Mouse (Mus musculus) ovary, postnatal 10 days (tissue): Measurements from ENCODE around the gene Gkn1.

Experiments
- DNase-seq: peaks from one replicate; pipeline ENCODE4 v3.0.0; 2022; ENCODE audit warnings: low spot score

The Gkn1 gene

GRCm38 (mm10) chr6:87350829-87351228 is at the start of gene Gkn1:
Gkn1 (minus strand) TSS chr6:87350942.
- DNase-seq: no peak

- no peak for DNase-seq
Observed at GRCm38 (mm10) chr6:87399886-87400566, 49.3 kb upstream of the Gkn1 start.

GRCm38 (mm10) chr6:87399137-87399536 is 48.4 kb upstream of the Gkn1 start:
- peak; percentile 46 for DNase-seq

- no peak for DNase-seq
Observed at GRCm38 (mm10) chr6:87394783-87395182, 44.0 kb upstream of the Gkn1 start.

- no peak for DNase-seq
Observed at GRCm38 (mm10) chr6:87393466-87394205, 42.9 kb upstream of the Gkn1 start.

- no peak for DNase-seq
Observed at GRCm38 (mm10) chr6:87389455-87389989, 38.8 kb upstream of the Gkn1 start.

- no peak for DNase-seq
Observed at GRCm38 (mm10) chr6:87388877-87389276, 38.1 kb upstream of the Gkn1 start, which contains the start of gene Gkn3. Gkn3 (minus strand) TSS chr6:87388935.

- no peak for DNase-seq
Observed at GRCm38 (mm10) chr6:87386681-87387080, 35.9 kb upstream of the Gkn1 start.

- no peak for DNase-seq
Observed at GRCm38 (mm10) chr6:87386203-87386602, 35.5 kb upstream of the Gkn1 start.

GRCm38 (mm10) chr6:87384761-87385160 is 34.0 kb upstream of the Gkn1 start:
- DNase-seq: no peak

- no peak for DNase-seq
Observed at GRCm38 (mm10) chr6:87383926-87384691, 33.4 kb upstream of the Gkn1 start.

- DNase-seq: no peak
Observed at GRCm38 (mm10) chr6:87373057-87373456, 22.3 kb upstream of the Gkn1 start, which contains the start of gene Gkn2. Gkn2 (plus strand) TSS chr6:87373357.

GRCm38 (mm10) chr6:87369223-87369622 is 18.5 kb upstream of the Gkn1 start:
- no peak for DNase-seq

- DNase-seq: no peak
Observed at GRCm38 (mm10) chr6:87354441-87354840, 3.7 kb upstream of the Gkn1 start.

- DNase-seq: no peak
Observed at GRCm38 (mm10) chr6:87335935-87336295, 14.8 kb downstream of the Gkn1 start.

GRCm38 (mm10) chr6:87335091-87335934 is 15.4 kb downstream of the Gkn1 start, which contains the start of gene Antxr1:
Antxr1 (minus strand) TSS chr6:87335821.
- peak; percentile 61 for DNase-seq

- no peak for DNase-seq
Observed at GRCm38 (mm10) chr6:87334361-87335090, 16.2 kb downstream of the Gkn1 start.

- DNase-seq: no peak
Observed at GRCm38 (mm10) chr6:87332380-87332779, 18.4 kb downstream of the Gkn1 start.

GRCm38 (mm10) chr6:87328265-87329173 is 22.2 kb downstream of the Gkn1 start:
- DNase-seq: no peak

- no peak for DNase-seq
Observed at GRCm38 (mm10) chr6:87326932-87327331, 23.8 kb downstream of the Gkn1 start.
